Mouse (Mus musculus): Measurements from ENCODE around the gene E030030I06Rik. TPM values are rescaled to one million over a fixed set of nuclear protein-coding genes. Genes with fewer than 3 reads are reported as not detected.
A peak's percentile ranks its signal among the peaks of the same experiment; 100 is the strongest.
"Not testable (repeated sequence)": the region's sequence is repeated elsewhere in the genome, so short reads cannot be mapped to it uniquely, and the experiment has no call there.

The E030030I06Rik gene
- polyA plus RNA-seq, 1 experiment from 2014 or later = 37.8 TPM

GRCm38 (mm10) chr10:22165328-22166003 lies 16.4 kb upstream of the E030030I06Rik start:
- not testable (repeated sequence) for H3K4me2 ChIP-seq (ENCODE audit: low read length); ATAC-seq (replicated peaks; ENCODE audit: low FRiP score, low read depth); H3K36me3 ChIP-seq (ENCODE audit: insufficient read depth, low read length); H3K27me3 ChIP-seq (ENCODE audit: insufficient read depth, low read length); H3K4me1 ChIP-seq (replicated peaks; ENCODE audit: insufficient read depth, low read length); H3K4me3 ChIP-seq (replicated peaks; ENCODE audit: low read depth, low read length); H3K27ac ChIP-seq; H3K9me3 ChIP-seq (replicated peaks; ENCODE audit: low read length); DNase-seq (ENCODE audit: low spot score); H3K9ac ChIP-seq (ENCODE audit: low read depth, low read length)
- WGBS = 47% methylated on average over 5 of the region's 5 CpGs

GRCm38 (mm10) chr10:22163705-22164583 lies 14.9 kb upstream of the E030030I06Rik start:
- not testable (repeated sequence) for ATAC-seq (replicated peaks; ENCODE audit: low FRiP score, low read depth); H3K4me1 ChIP-seq (replicated peaks; ENCODE audit: insufficient read depth, low read length); H3K36me3 ChIP-seq (ENCODE audit: insufficient read depth, low read length); DNase-seq (ENCODE audit: low spot score); H3K27ac ChIP-seq; H3K27me3 ChIP-seq (ENCODE audit: insufficient read depth, low read length); H3K4me3 ChIP-seq (replicated peaks; ENCODE audit: low read depth, low read length); H3K9ac ChIP-seq (ENCODE audit: low read depth, low read length); H3K9me3 ChIP-seq (replicated peaks; ENCODE audit: low read length)
- peak; percentile 72 for TF ChIP-seq CTCF (IDR thresholded peaks at IDR 0.05; ENCODE audit: low read depth)
- peak overlapping the region; percentile 28; the same call in 1 of the 2 replicates for H3K4me2 ChIP-seq (ENCODE audit: low read length)
- 37% methylated on average over 12 of the region's 16 CpGs for WGBS

GRCm38 (mm10) chr10:22163279-22163678 lies 14.2 kb upstream of the E030030I06Rik start:
- 7% methylated on average over 9 of the region's 9 CpGs for WGBS
- H3K4me1 ChIP-seq (replicated peaks; ENCODE audit: insufficient read depth, low read length); H3K36me3 ChIP-seq (ENCODE audit: insufficient read depth, low read length); ATAC-seq (replicated peaks; ENCODE audit: low FRiP score, low read depth); DNase-seq (ENCODE audit: low spot score); H3K4me3 ChIP-seq (replicated peaks; ENCODE audit: low read depth, low read length); H3K27me3 ChIP-seq (ENCODE audit: insufficient read depth, low read length); H3K27ac ChIP-seq; H3K9ac ChIP-seq (ENCODE audit: low read depth, low read length); H3K9me3 ChIP-seq (replicated peaks; ENCODE audit: low read length): not testable (repeated sequence)
- H3K4me2 ChIP-seq (ENCODE audit: low read length) = peak overlapping the region; percentile 28; the same call in 1 of the 2 replicates

DNA sequence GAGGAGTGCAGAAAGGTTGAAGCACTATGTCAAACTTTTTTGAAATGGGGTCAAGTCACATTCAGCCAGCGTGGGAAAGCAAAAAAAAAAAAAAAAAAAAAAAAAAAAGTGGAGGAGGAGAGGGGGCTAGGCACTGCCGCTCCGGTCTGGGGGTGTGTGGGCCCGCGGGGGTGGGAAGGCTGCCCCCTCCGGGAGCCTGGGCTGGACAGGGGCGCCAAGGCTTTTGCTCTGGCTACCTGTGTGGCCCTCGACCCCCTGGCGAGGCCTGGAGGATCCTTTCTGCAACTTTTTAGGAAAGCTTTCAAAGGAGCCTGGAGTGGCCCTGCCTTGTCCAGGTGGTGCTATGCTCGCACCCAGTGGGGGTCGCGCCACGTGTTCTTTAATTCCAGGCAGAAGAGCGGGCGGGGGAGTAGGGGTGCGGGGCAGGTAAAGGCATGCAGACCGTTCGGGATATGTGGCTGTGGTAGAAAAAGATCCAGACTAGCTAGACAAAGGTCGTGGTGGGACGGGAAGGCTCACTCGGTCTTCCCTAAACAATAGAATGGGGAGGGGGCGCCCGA lies 10.6 kb upstream of the E030030I06Rik start:
- ATAC-seq (replicated peaks; ENCODE audit: low FRiP score, low read depth) (no peak), DNase-seq (ENCODE audit: low spot score) (no peak)
- H3K36me3 ChIP-seq (ENCODE audit: insufficient read depth, low read length) = no peaks in the 10 kb centered on the region
- 4% methylated on average over 23 of the region's 23 CpGs for WGBS
- no peak overlapping the region for H3K9ac ChIP-seq (ENCODE audit: low read depth, low read length)
- H3K27ac ChIP-seq = no peak overlapping the region
- H3K9me3 ChIP-seq (replicated peaks; ENCODE audit: low read length) = no peaks in the 10 kb centered on the region
- no peak overlapping the region for H3K4me3 ChIP-seq (replicated peaks; ENCODE audit: low read depth, low read length)
- no peaks in the 10 kb centered on the region for H3K4me1 ChIP-seq (replicated peaks; ENCODE audit: insufficient read depth, low read length)
- peaks cover 29% of the 10 kb centered on the region for H3K27me3 ChIP-seq (ENCODE audit: insufficient read depth, low read length)
- TF ChIP-seq CTCF (IDR thresholded peaks at IDR 0.05; ENCODE audit: low read depth) = no peak
- H3K4me2 ChIP-seq (ENCODE audit: low read length) = no peak overlapping the region; the same call in 1 of the 2 replicates

DNA sequence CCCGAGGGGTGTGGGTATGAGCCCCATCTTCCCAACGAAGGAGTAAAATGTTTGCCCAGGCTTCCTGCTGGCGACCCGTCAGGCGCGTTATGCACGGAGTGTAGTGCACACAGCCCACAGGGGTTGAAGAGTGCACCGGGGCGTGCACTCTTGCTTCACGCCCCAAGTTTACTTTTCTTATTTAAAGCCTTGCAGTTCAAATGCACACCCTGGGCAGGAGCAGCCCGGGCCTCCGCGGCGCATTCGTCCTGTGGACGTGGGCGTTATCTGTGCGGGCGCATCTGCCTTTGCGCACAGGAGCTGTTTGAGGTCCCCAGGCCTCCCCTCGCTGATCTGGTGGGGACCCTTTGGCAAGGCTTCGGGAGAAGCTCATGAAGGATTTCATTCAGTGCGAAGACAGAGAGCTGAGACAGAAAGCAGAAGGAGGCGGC lies 10.1 kb upstream of the E030030I06Rik start:
- Histone ChIP-seq H3K9ac (ENCODE audit: low read depth, low read length) (no peak overlapping the region), H3K4me1 (replicated peaks; ENCODE audit: insufficient read depth, low read length) (no peaks in the 10 kb centered on the region), H3K27ac (no peak overlapping the region), H3K27me3 (ENCODE audit: insufficient read depth, low read length) (peaks cover 29% of the 10 kb centered on the region), H3K9me3 (replicated peaks; ENCODE audit: low read length) (no peaks in the 10 kb centered on the region), H3K4me3 (replicated peaks; ENCODE audit: low read depth, low read length) (peak overlapping the region; percentile 35), H3K36me3 (ENCODE audit: insufficient read depth, low read length) (no peaks in the 10 kb centered on the region), H3K4me2 (ENCODE audit: low read length) (peak overlapping the region; percentile 60)
- DNase-seq (ENCODE audit: low spot score) (no peak), ATAC-seq (replicated peaks; ENCODE audit: low FRiP score, low read depth) (no peak)
- under 1% methylated on average over 24 of the region's 24 CpGs for WGBS
- no peak for TF ChIP-seq CTCF (IDR thresholded peaks at IDR 0.05; ENCODE audit: low read depth)

DNA sequence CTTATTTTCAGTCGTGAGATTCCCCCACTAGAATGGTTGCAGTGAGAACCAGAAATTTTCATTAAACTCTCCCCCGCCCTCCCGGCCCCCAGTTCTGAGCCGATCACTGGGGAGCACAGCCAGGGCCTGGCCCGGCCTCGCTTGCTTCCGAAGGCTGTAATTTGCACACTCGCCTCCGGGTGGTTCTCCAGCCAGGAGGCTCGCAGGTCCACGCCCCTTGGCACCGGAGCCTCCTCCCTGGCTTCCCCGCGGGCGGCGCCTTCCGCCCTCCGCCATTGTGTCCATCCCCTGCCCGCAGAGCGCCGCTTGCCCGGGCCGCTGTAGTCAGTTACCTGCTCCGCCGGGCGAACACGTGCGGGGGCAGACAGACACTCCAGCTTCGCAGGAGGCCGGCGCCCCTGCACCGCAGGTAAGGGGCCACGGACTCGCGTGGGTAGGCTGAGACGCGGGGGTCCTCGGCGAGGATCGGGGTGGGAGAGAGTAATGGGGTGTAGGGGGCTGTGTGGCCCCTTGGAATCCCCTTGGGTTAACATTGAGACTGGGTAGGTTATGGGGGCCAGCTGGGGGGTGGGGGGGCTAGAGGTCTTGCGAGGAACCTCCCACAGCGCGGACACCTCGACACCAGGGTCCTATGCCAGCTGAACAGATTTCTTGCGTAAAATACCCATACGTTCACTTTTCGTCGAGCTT lies 9.4 kb upstream of the E030030I06Rik start, which contains the start of the genes Raet1e and H60b:
Raet1e (plus strand) TSS at position 260 of the 690 bp plus-strand sequence.
H60b (plus strand) TSS at position 277 of the 690 bp plus-strand sequence.
- peak; percentile 41; the same call in 1 of the 2 replicates for TF ChIP-seq CTCF (IDR thresholded peaks at IDR 0.05; ENCODE audit: low read depth)
- Histone ChIP-seq H3K27me3 (ENCODE audit: insufficient read depth, low read length) (peaks cover 29% of the 10 kb centered on the region), H3K4me3 (replicated peaks; ENCODE audit: low read depth, low read length) (peak within 1 kb of the TSS; percentile 35), H3K4me2 (ENCODE audit: low read length) (peak within 1 kb of the TSS; percentile 60)
- not testable (repeated sequence) for H3K36me3 ChIP-seq (ENCODE audit: insufficient read depth, low read length); H3K27ac ChIP-seq; H3K9me3 ChIP-seq (replicated peaks; ENCODE audit: low read length); H3K9ac ChIP-seq (ENCODE audit: low read depth, low read length); H3K4me1 ChIP-seq (replicated peaks; ENCODE audit: insufficient read depth, low read length)
- ATAC-seq (replicated peaks; ENCODE audit: low FRiP score, low read depth) = peak; percentile 84
- whole genome bisulfite sequencing = 1% methylated on average over 48 of the region's 48 CpGs
- peak; percentile 70 for DNase-seq (ENCODE audit: low spot score)

Data from kidney, postnatal 0 days (tissue).